Mouse (Mus musculus): ENCODE measurements at regions not wholly inside any gene's neighbourhood (a gene's known extent, or its start where the extent isn't known, plus 50 kb on each side); places are given as distances from the start of the nearest gene placed in this dataset.

DNA sequence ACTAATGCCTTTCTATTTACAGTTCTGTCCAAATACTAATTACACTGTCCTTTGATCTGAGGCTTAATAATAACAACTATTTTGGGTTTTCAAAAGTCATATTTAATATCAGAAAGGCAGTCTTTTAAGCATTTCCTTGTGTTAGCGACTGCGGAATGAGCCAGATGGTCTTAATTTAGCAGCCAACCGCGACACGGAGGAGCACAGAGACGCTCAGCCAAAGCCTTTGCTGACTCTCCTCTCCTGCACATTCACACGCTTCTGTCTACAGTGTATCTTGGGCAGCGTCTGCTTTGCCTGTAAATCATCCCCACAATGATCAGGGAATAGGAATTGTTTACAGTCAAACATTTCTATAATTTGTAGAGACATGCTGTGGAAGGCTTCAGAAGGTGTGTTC lies 201.1 kb downstream of the Zfp462 start:
- no peak for TF ChIP-seq CTCF (IDR thresholded peaks at IDR 0.05; ENCODE audit: borderline replicate concordance, insufficient read depth, low read length)
- no peak for TF ChIP-seq POLR2A (IDR thresholded peaks at IDR 0.05; ENCODE audit: low read depth, low read length)
